Mouse (Mus musculus) lung, postnatal 0 days (tissue): ENCODE results near the gene Nup88.

Source experiments
- CTCF ChIP-seq: IDR thresholded peaks from 2 replicates; pipeline ENCODE4 v1.5.1; 2016; ENCODE audit warnings: antibody characterized with exemption, mild to moderate bottlenecking
- EP300 ChIP-seq: IDR thresholded peaks from 2 replicates; pipeline ENCODE4 v1.6.1; 2016; ENCODE audit warnings: antibody characterized with exemption, mild to moderate bottlenecking, control low read depth

- TF ChIP-seq EP300 (no peak), CTCF (no peak)
Observed at GRCm38 (mm10) chr11:70980751-70981510, 11.2 kb upstream of the Nup88 start.
